Mouse (Mus musculus): Measurements from ENCODE around the gene Nrp2. TPM values are rescaled to one million over a fixed set of nuclear protein-coding genes. Genes with fewer than 3 reads are reported as not detected.

Gene Nrp2
- total and polyA plus RNA-seq, 2 experiments from 2014 or later: 31.6 to 120 TPM

GRCm38 (mm10) chr1:62679466-62679865, 23.6 kb upstream of the Nrp2 start:
- WGBS: 88% methylated on average over 2 of the region's 2 CpGs
- Histone ChIP-seq H3K9me3 (ENCODE audit: low read length) (no peaks in the 10 kb centered on the region), H3K4me3 (ENCODE audit: low read depth, low read length) (no peak overlapping the region), H3K27me3 (ENCODE audit: insufficient read depth, low read length) (no peaks in the 10 kb centered on the region), H3K9ac (no peak overlapping the region), H3K4me2 (ENCODE audit: low read depth) (no peak overlapping the region), H3K4me1 (ENCODE audit: insufficient read depth) (peaks cover 9% of the 10 kb centered on the region), H3K27ac (ENCODE audit: low read depth, low read length) (no peak overlapping the region), H3K36me3 (ENCODE audit: insufficient read depth) (no peaks in the 10 kb centered on the region)
- DNase-seq: no peak
- TF ChIP-seq CTCF (IDR thresholded peaks at IDR 0.05; ENCODE audit: low read depth): no peak
- ATAC-seq: no peak

- Histone ChIP-seq H3K4me1 (ENCODE audit: insufficient read depth) (peaks cover 9% of the 10 kb centered on the region), H3K9ac (no peak overlapping the region), H3K27ac (ENCODE audit: low read depth, low read length) (peak overlapping the region; percentile 54), H3K36me3 (ENCODE audit: insufficient read depth) (no peaks in the 10 kb centered on the region), H3K4me3 (ENCODE audit: low read depth, low read length) (no peak overlapping the region; the same call in 1 of the 2 replicates), H3K9me3 (ENCODE audit: low read length) (no peaks in the 10 kb centered on the region), H3K27me3 (ENCODE audit: insufficient read depth, low read length) (no peaks in the 10 kb centered on the region), H3K4me2 (ENCODE audit: low read depth) (peak overlapping the region; percentile 38)
- ATAC-seq (peak; percentile 86), DNase-seq (peak; percentile 66)
- TF ChIP-seq CTCF (IDR thresholded peaks at IDR 0.05; ENCODE audit: low read depth): no peak
- WGBS: 21% methylated on average over 21 of the region's 21 CpGs
Observed at GRCm38 (mm10) chr1:62682456-62683385, 20.4 kb upstream of the Nrp2 start.

GRCm38 (mm10) chr1:62683498-62683897, 19.6 kb upstream of the Nrp2 start:
- H3K4me2 ChIP-seq (ENCODE audit: low read depth): no peak overlapping the region
- 55% methylated on average over 2 of the region's 2 CpGs for WGBS
- TF ChIP-seq CTCF (IDR thresholded peaks at IDR 0.05; ENCODE audit: low read depth): no peak
- no peaks in the 10 kb centered on the region for H3K9me3 ChIP-seq (ENCODE audit: low read length)
- ATAC-seq (no peak), DNase-seq (no peak)
- H3K27ac ChIP-seq (ENCODE audit: low read depth, low read length): no peak overlapping the region
- peaks cover 9% of the 10 kb centered on the region for H3K4me1 ChIP-seq (ENCODE audit: insufficient read depth)
- no peaks in the 10 kb centered on the region for H3K36me3 ChIP-seq (ENCODE audit: insufficient read depth)
- no peaks in the 10 kb centered on the region for H3K27me3 ChIP-seq (ENCODE audit: insufficient read depth, low read length)
- H3K9ac ChIP-seq: no peak overlapping the region
- no peak overlapping the region for H3K4me3 ChIP-seq (ENCODE audit: low read depth, low read length)

GRCm38 (mm10) chr1:62687511-62687910, 15.6 kb upstream of the Nrp2 start:
- WGBS: 81% methylated on average over 8 of the region's 8 CpGs
- no peak for TF ChIP-seq CTCF (IDR thresholded peaks at IDR 0.05; ENCODE audit: low read depth)
- H3K4me3 ChIP-seq (ENCODE audit: low read depth, low read length): no peak overlapping the region
- no peak overlapping the region for H3K9ac ChIP-seq
- no peak overlapping the region for H3K4me2 ChIP-seq (ENCODE audit: low read depth)
- no peaks in the 10 kb centered on the region for H3K36me3 ChIP-seq (ENCODE audit: insufficient read depth)
- H3K27ac ChIP-seq (ENCODE audit: low read depth, low read length): no peak overlapping the region
- no peaks in the 10 kb centered on the region for H3K27me3 ChIP-seq (ENCODE audit: insufficient read depth, low read length)
- DNase-seq (no peak), ATAC-seq (no peak)
- peaks cover 5% of the 10 kb centered on the region for H3K4me1 ChIP-seq (ENCODE audit: insufficient read depth)
- H3K9me3 ChIP-seq (ENCODE audit: low read length): no peaks in the 10 kb centered on the region

- no peaks in the 10 kb centered on the region for H3K4me1 ChIP-seq (ENCODE audit: insufficient read depth)
- H3K36me3 ChIP-seq (ENCODE audit: insufficient read depth): no peaks in the 10 kb centered on the region
- no peaks in the 10 kb centered on the region for H3K9me3 ChIP-seq (ENCODE audit: low read length)
- DNase-seq: no peak
- no peak overlapping the region for H3K9ac ChIP-seq
- WGBS: 94% methylated on average over 6 of the region's 6 CpGs
- H3K4me2 ChIP-seq (ENCODE audit: low read depth): no peak overlapping the region
- H3K27me3 ChIP-seq (ENCODE audit: insufficient read depth, low read length): peaks cover 7% of the 10 kb centered on the region; the same call in 1 of the 2 replicates
- no peak overlapping the region for H3K27ac ChIP-seq (ENCODE audit: low read depth, low read length)
- H3K4me3 ChIP-seq (ENCODE audit: low read depth, low read length): no peak overlapping the region
- no peak for ATAC-seq
- no peak for TF ChIP-seq CTCF (IDR thresholded peaks at IDR 0.05; ENCODE audit: low read depth)
Observed at GRCm38 (mm10) chr1:62691175-62691574, 11.9 kb upstream of the Nrp2 start.

GRCm38 (mm10) chr1:62696312-62696982, 6.6 kb upstream of the Nrp2 start:
- Histone ChIP-seq H3K9me3 (ENCODE audit: low read length) (no peaks in the 10 kb centered on the region), H3K4me2 (ENCODE audit: low read depth) (0 out of 2 replicates have a peak overlapping the region, but pooled peaks have one; percentile 5), H3K27me3 (ENCODE audit: insufficient read depth, low read length) (peaks cover 10% of the 10 kb centered on the region), H3K36me3 (ENCODE audit: insufficient read depth) (no peaks in the 10 kb centered on the region), H3K9ac (no peak overlapping the region), H3K4me3 (ENCODE audit: low read depth, low read length) (no peak overlapping the region), H3K27ac (ENCODE audit: low read depth, low read length) (no peak overlapping the region), H3K4me1 (ENCODE audit: insufficient read depth) (no peaks in the 10 kb centered on the region)
- no peak for TF ChIP-seq CTCF (IDR thresholded peaks at IDR 0.05; ENCODE audit: low read depth)
- DNase-seq (no peak), ATAC-seq (no peak)
- 45% methylated on average over 6 of the region's 6 CpGs for whole genome bisulfite sequencing

- 0 out of 2 replicates have a peak overlapping the region, but pooled peaks have one; percentile 5 for H3K4me2 ChIP-seq (ENCODE audit: low read depth)
- ATAC-seq: peak; percentile 77; the same call in 1 of the 2 replicates
- 16% methylated on average over 9 of the region's 9 CpGs for WGBS
- no peaks in the 10 kb centered on the region for H3K4me1 ChIP-seq (ENCODE audit: insufficient read depth)
- H3K4me3 ChIP-seq (ENCODE audit: low read depth, low read length): no peak overlapping the region
- H3K9me3 ChIP-seq (ENCODE audit: low read length): no peaks in the 10 kb centered on the region
- H3K9ac ChIP-seq: no peak overlapping the region
- H3K36me3 ChIP-seq (ENCODE audit: insufficient read depth): no peaks in the 10 kb centered on the region
- H3K27me3 ChIP-seq (ENCODE audit: insufficient read depth, low read length): peaks cover 10% of the 10 kb centered on the region
- peak; percentile 85 for DNase-seq
- TF ChIP-seq CTCF (IDR thresholded peaks at IDR 0.05; ENCODE audit: low read depth): peak; percentile 91
- H3K27ac ChIP-seq (ENCODE audit: low read depth, low read length): no peak overlapping the region
Observed at GRCm38 (mm10) chr1:62696983-62697341, 6.1 kb upstream of the Nrp2 start.

All from forebrain, postnatal 0 days (tissue).